Mouse (Mus musculus): ENCODE measurements around the gene Trdmt1.

DNA sequence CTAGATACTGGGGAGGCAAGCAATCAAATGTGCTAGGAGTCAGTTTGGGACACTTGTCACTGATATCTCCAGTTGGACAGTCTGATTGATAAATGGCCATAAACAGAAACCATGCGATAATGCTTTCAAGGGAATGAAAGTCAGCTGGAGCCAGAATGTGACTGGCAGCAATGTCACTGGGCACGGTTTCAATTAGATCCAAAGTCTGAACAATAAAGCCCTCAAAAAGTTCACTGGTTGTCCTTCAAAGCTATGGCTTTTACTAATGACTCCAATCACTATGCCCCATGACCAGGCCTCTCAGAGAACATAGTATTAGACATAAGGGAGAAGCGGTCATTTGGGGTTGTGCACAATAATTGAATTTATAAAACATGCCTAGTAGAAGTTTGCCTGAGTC, 59.9 kb downstream of the Trdmt1 start:
- TF ChIP-seq FLI1 (IDR thresholded peaks at IDR 0.05; ENCODE audit: low read length), result no peak
- no peak for TF ChIP-seq GATA1 (IDR thresholded peaks at IDR 0.05; ENCODE audit: borderline replicate concordance, low read length)
